Mouse (Mus musculus) thymus, adult 2 months (tissue): ENCODE data around the gene Prmt1.

Experiments
- CTCF ChIP-seq: fragments of 200-500 bp; IDR thresholded peaks from 2 replicates; pipeline ENCODE4 v1.5.1; 2012; ENCODE audit warnings: mild to moderate bottlenecking, control low read depth, low read length, moderate library complexity, borderline replicate concordance; ENCODE audit not compliant: control insufficient read depth, poor library complexity, insufficient read depth; ENCODE audit errors: extremely low read depth
- POLR2A ChIP-seq: fragments of 200-500 bp; IDR thresholded peaks from 2 replicates; pipeline ENCODE4 v1.6.1; 2012; ENCODE audit warnings: mild to moderate bottlenecking, low read length, control low read depth, moderate library complexity; ENCODE audit not compliant: control insufficient read depth, poor library complexity, insufficient read depth; ENCODE audit errors: extremely low read depth

DNA sequence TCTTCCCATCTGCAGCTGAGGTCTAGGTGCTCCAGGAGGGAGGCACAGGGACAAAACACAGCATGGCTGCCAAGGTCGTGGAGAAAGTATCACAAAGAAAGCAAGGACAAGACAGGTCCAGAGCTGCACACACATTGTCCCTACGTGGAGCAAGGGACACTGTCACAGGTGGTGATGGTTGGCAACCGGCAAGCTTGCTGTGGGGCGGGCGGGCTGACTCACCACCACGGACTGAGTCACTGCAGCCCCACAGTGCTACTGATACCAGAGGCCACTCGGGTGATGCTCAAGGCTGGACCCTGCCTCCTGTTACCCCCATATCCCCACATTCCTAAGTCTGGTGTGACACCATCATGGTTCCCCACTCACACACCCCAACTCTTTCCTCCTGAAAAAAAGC is 16.1 kb upstream of the Prmt1 start:
- TF ChIP-seq CTCF (no peak), POLR2A (no peak)
